Mouse (Mus musculus): Measurements from ENCODE around the gene Sema5a.

The Sema5a gene

GRCm38 (mm10) chr15:32356805-32357204 is 112.2 kb downstream of the Sema5a start:
- no peak for DNase-seq (ENCODE audit: low spot score)

DNA sequence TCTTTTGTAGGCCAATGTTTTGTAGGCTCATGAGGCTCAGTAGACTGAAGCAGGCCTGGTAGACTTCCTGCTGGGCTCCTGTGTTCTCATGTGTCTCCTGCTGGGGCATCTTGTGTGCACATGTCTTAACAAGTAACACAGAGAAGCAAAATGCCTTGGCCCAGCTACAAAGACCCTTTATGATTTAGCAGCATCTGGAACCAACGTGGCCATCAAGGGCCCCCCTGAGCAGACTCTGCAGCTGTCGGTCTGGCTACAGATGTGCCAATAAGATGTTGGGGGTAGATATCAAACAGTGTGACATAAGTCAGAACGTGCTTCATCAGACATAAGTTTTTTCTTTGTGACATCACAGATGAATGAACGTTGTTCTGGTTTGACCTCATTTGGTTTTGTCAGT is 123.2 kb downstream of the Sema5a start:
- DNase-seq (ENCODE audit: low spot score), result no peak

- DNase-seq (ENCODE audit: low spot score), result no peak
These were observed 126.3 kb downstream of the Sema5a start for GRCm38 (mm10) chr15:32370914-32371313.

GRCm38 (mm10) chr15:32371385-32371784 is 126.8 kb downstream of the Sema5a start:
- DNase-seq (ENCODE audit: low spot score), result no peak

DNA sequence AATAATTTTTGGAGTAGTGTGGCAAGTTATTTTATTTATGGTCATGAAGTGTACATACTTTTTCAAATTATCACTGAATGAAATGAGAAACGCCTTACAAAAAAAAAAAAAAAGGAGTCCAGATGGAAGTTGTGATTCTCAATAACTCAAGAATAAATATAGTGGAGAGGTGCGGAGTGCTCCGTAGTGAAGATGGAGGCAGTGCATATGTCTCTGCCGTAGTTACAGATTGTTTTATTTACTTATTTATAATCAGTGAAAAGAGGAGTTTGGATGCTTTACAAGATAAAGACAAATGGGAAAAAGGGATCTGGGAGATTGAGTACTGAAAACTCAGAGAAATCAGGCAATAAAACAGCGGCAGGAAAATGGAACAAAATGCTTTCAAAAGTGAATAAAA is 131.7 kb downstream of the Sema5a start:
- no peak for DNase-seq (ENCODE audit: low spot score)

- no peak for DNase-seq (ENCODE audit: low spot score)
These were observed 133.2 kb downstream of the Sema5a start for GRCm38 (mm10) chr15:32377781-32378180.

DNA sequence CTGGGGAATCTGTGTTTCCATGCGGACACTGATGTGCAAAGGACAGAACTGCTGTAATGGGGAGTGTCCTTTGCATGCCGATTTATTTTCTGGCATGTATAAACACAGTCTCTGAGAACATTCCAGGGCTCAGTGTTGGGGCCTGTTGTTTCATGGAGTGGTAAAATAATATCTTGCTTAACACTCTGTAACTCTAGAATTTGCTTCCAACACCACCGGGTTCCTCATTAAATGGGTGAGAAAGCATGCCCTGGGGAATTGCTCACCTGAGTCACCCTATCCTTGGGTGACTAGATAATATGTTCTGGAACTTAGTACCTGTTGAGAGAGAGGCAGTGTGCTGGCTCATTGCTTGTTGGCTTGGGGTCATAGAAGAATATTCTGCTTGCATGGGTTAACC is 135.7 kb downstream of the Sema5a start:
- DNase-seq (ENCODE audit: low spot score), result no peak

DNA sequence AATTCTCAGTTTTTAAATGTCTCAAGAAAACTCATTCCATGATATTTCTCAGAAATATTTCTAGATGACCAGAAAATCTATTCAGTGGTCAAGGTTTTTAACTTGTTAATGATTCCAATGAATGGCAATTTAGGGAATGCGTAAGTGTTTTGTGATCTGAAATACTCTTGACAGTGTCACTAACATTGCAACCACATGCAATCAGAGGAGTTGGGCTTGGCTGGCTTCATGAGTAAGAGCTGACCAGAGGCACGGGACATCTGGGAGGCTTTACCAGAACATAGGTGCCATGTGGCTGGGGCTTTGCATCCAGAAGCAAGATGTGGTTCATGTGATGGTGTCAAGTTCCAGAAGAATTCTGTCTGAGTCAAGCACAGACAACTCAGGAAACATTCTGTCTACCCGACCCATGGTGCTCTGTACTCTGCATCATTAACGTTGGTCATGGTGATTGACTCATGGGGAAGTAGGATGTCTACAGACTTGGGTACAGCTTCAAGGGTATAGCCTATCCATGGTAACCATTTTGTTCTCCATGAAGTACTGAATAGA is 138.4 kb downstream of the Sema5a start:
- no peak for DNase-seq (ENCODE audit: low spot score)

GRCm38 (mm10) chr15:32396241-32396890 is 151.8 kb downstream of the Sema5a start:
- no peak for DNase-seq (ENCODE audit: low spot score)

GRCm38 (mm10) chr15:32397064-32397463 is 152.5 kb downstream of the Sema5a start:
- no peak for DNase-seq (ENCODE audit: low spot score)

DNA sequence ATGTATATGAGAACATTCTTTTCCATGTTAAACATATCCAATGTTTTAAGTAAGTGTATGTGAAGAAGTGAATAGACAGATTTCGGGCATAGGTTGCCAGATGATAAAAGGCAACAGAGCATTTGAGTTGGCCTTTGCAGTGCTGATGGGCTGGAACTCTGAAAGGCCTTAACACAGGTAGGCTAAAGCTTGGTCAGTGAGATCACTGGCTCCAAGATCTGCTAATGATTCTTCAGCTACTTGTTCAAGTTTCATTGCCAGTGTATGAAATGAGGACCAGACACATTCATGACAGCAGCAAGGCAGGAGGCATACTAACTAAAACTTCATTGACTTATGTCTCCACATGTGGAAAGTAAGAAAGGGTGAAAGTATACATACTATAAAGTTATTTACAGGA is 154.1 kb downstream of the Sema5a start:
- no peak for DNase-seq (ENCODE audit: low spot score)

- DNase-seq (ENCODE audit: low spot score), result no peak
These were observed 157.4 kb downstream of the Sema5a start for GRCm38 (mm10) chr15:32401909-32402527.

GRCm38 (mm10) chr15:32403321-32403720 is 158.7 kb downstream of the Sema5a start:
- no peak for DNase-seq (ENCODE audit: low spot score)

DNA sequence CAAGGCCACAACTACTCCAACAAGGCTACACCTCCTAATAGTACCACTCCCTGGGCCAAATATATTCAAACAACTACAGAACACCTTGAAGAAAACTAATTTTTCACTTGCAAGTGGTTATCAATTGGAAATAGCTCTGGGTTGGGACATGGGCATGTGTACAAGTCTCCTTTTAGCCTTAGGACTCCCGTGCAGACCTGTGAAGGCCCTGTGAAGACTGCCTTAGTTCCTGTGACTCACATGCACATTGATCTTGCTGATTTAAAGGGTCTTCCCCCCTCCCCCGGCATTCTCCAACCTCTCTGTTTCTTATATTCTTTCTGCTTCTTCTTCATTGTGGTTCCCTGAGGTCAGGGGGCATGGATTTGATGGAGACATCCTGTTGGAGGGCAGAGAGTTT is 161.8 kb downstream of the Sema5a start:
- DNase-seq (ENCODE audit: low spot score), result no peak

DNA sequence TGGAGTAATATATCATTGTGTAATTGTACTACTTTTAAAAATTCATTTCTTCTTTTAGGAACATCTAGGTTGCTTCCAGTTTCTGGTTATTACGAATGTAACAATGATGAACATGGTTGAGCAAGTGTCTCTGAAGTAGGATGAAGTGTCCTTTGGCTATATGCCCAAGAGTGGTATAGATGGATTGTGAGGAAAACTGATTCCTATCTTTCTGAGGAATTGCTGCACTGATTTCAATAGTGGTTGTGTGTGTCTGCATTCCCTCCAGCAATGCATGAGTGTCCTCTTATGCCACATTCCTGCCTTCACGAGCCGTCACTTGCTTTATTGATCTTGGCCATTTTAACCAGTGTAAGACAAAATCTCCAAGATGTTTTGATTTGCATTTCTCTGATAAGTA is 163.2 kb downstream of the Sema5a start:
- no peak for DNase-seq (ENCODE audit: low spot score)

- no peak for DNase-seq (ENCODE audit: low spot score)
These were observed 171.7 kb downstream of the Sema5a start for GRCm38 (mm10) chr15:32416291-32416690.

GRCm38 (mm10) chr15:32422631-32423030 is 178.0 kb downstream of the Sema5a start:
- DNase-seq (ENCODE audit: low spot score), result no peak

GRCm38 (mm10) chr15:32423061-32423460 is 178.5 kb downstream of the Sema5a start:
- DNase-seq (ENCODE audit: low spot score), result no peak

- DNase-seq (ENCODE audit: low spot score), result no peak
These were observed 182.7 kb downstream of the Sema5a start for GRCm38 (mm10) chr15:32427188-32427924.

GRCm38 (mm10) chr15:32432927-32433832 is 188.6 kb downstream of the Sema5a start:
- no peak for DNase-seq (ENCODE audit: low spot score)

- no peak for DNase-seq (ENCODE audit: low spot score)
These were observed 189.2 kb downstream of the Sema5a start for GRCm38 (mm10) chr15:32433833-32434155.

DNA sequence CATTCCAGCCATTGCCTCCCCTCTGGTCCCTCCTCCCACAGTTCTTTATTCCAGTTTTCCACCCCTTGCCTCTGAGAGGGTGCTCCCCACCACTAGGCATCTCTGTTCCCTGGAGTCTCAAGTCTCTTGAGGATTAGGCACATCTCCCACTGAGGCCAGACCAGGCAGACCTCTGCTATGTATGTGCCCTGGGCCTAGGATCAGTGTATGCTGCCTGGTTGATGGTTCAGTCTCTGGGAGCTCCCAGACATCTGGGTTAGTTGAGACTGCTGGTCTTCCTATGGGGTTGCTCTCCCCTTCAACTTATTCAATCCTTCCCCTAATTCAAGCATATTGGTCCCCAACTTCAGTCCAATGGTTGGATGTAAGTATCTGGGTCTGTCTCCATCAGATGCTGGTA is 189.7 kb downstream of the Sema5a start:
- DNase-seq (ENCODE audit: low spot score), result no peak
